Mouse (Mus musculus) spleen, adult 2 months (tissue): ENCODE measurements around the gene Sh3glb1.

Experiments
- CTCF ChIP-seq: fragments of 200-500 bp; IDR thresholded peaks from 2 replicates; pipeline ENCODE4 v1.5.1; 2011; ENCODE audit warnings: mild to moderate bottlenecking, inconsistent platforms; ENCODE audit not compliant: insufficient read depth, insufficient read length, insufficient replicate concordance; ENCODE audit errors: extremely low read depth
- POLR2A ChIP-seq: fragments of 200-500 bp; IDR thresholded peaks from 2 replicates; pipeline ENCODE4 v1.6.1; 2011; ENCODE audit warnings: low read depth, low read length, inconsistent platforms

DNA sequence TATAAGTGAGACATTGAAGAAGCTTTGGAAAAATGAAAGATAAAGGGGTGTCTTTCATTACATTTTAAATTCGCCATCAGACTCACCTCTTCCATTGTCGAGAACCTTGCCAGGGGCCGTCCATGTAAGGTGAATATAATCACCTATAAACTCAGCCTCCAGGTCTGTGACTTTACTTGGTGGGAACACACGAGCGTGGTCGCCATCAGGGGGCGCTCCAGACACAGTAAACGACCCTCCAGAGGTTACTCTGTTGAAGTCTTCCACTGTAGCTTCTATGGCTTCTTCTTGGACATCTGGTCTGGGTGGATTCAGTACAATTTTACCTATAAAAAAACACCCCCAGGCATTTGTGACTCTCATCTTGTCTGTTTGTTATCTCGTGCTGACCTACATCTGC lies 16.7 kb upstream of the Sh3glb1 start:
- 0 out of 2 replicates have a peak, but pooled peaks have one; percentile 8 for TF ChIP-seq CTCF
- no peak for TF ChIP-seq POLR2A
